Mouse (Mus musculus) stomach, postnatal 0 days (tissue): Measurements from ENCODE around the gene Inpp5f. TPM values are rescaled to one million over a fixed set of nuclear protein-coding genes. Genes with fewer than 3 reads are reported as not detected.

ENCODE experiments used
- ATAC-seq: fragments of 200-750 bp; cut with Nextera tagmentation; 2 replicates; pipeline ENCODE4 v1.8.0; 2017; ENCODE audit not compliant: low FRiP score, low TSS enrichment
- DNase-seq: peaks from one replicate; pipeline ENCODE4 v3.0.0-alpha.2; 2016; ENCODE audit warnings: low spot score
- H3K27ac ChIP-seq: fragments of 300-500 bp; sonication (generic); replicated peaks from 2 replicates; pipeline ENCODE4 v1.5.1; 2014; ENCODE audit warnings: mild to moderate bottlenecking, control low read depth
- H3K27me3 ChIP-seq: fragments of 300-500 bp; sonication (generic); 2 replicates; pipeline ENCODE4 v1.6.1; 2014; ENCODE audit warnings: low read length; ENCODE audit not compliant: control insufficient read depth, insufficient read depth
- H3K36me3 ChIP-seq: fragments of 300-500 bp; sonication (generic); 2 replicates; pipeline ENCODE4 v1.6.1; 2014; ENCODE audit warnings: low read length, mixed read lengths; ENCODE audit not compliant: control insufficient read depth, insufficient read depth
- H3K4me1 ChIP-seq: fragments of 300-500 bp; sonication (generic); replicated peaks from 2 replicates; pipeline ENCODE4 v1.6.1; 2014; ENCODE audit warnings: antibody characterized with exemption; ENCODE audit not compliant: control insufficient read depth, insufficient read depth
- H3K4me2 ChIP-seq: fragments of 300-500 bp; sonication (generic); replicated peaks from 2 replicates; pipeline ENCODE4 v1.6.1; 2014; ENCODE audit warnings: low read depth, mild to moderate bottlenecking, control low read depth, moderate library complexity
- H3K4me3 ChIP-seq: fragments of 300-500 bp; sonication (generic); 2 replicates; pipeline ENCODE4 v1.5.1; 2014; ENCODE audit warnings: low read depth, low read length, control low read depth
- H3K9ac ChIP-seq: fragments of 300-500 bp; sonication (generic); 2 replicates; pipeline ENCODE4 v1.6.1; 2014; ENCODE audit warnings: mild to moderate bottlenecking, low read length, control low read depth, mixed read lengths
- H3K9me3 ChIP-seq: fragments of 300-500 bp; sonication (generic); 2 replicates; pipeline ENCODE4 v1.6.1; 2016; ENCODE audit warnings: low read length; ENCODE audit not compliant: control insufficient read depth
- CTCF ChIP-seq: IDR thresholded peaks from 2 replicates; pipeline ENCODE4 v1.5.1; 2016; ENCODE audit warnings: antibody characterized with exemption, low read depth, mild to moderate bottlenecking, moderate library complexity
- EP300 ChIP-seq: optimal IDR thresholded peaks from 2 replicates; pipeline ENCODE3; 2016; ENCODE audit warnings: antibody characterized with exemption
- WGBS: fragments of 180-500 bp; shearing (Covaris S2); extraction: QIAGEN DNeasy Blood & Tissue Kit; methylation state at CpG from one replicate; pipeline ENCODE4 v1.1.7; 2014; 5-methylcytosine and 5-hydroxymethylcytosine counted together
- polyA plus RNA-seq: library from polyadenylated mRNA; unstranded; fragments of >200 nt; fragmentation: Nextera tagmentation; extraction: Ambion mirVana; gene quantifications from 2 replicates; pipeline ENCODE4 v1.2.1, GENCODE M21; 2015

The Inpp5f gene
- polyA plus RNA-seq, 1 experiment from 2014 or later = 12.4 TPM

GRCm38 (mm10) chr7:128744684-128745485 is 133.8 kb downstream of the Inpp5f start, which contains the start of gene Sec23ip:
Gene Sec23ip (plus strand): TSS chr7:128744943.
- Histone ChIP-seq H3K4me3 (peak within 1 kb of the TSS; percentile 95), H3K9ac (peak within 1 kb of the TSS; percentile 94), H3K27ac (peak within 1 kb of the TSS; percentile 90), H3K27me3 (no peaks in the 10 kb centered on the region), H3K4me2 (peak within 1 kb of the TSS; percentile 88), H3K9me3 (no peaks in the 10 kb centered on the region), H3K4me1 (peaks cover 6% of the 10 kb centered on the region), H3K36me3 (no peaks in the 10 kb centered on the region)
- under 1% methylated on average over 55 of the region's 55 CpGs for WGBS
- TF ChIP-seq CTCF (no peak), EP300 (peak; percentile 100)
- DNase-seq (peak; percentile 98), ATAC-seq (peak; percentile 89)

Other genes starting within 250 kb of the Inpp5f start
- 24.5 and 28.9 TPM in 2 replicates for gene Rgs10, start 192.6 kb upstream of the Inpp5f start, polyA plus RNA-seq
- 12.5 and 13.1 TPM in 2 replicates for gene Tial1, start 149.6 kb upstream of the Inpp5f start, polyA plus RNA-seq
- gene Bag3, start 87.7 kb upstream of the Inpp5f start, polyA plus RNA-seq = 17.7 and 19.2 TPM in 2 replicates
- 36.8 and 37.1 TPM in 2 replicates for gene Mcmbp, start 129.2 kb downstream of the Inpp5f start, polyA plus RNA-seq
- gene Sec23ip, start 133.6 kb downstream of the Inpp5f start, polyA plus RNA-seq = 17.9 and 18.3 TPM in 2 replicates